Mouse (Mus musculus) gonadal fat pad, adult 2 months (tissue): ENCODE measurements around the gene Gipc1. TPM values are rescaled to one million over a fixed set of nuclear protein-coding genes. Genes with fewer than 3 reads are reported as not detected.

Experiments
- DNase-seq: peaks from one replicate; pipeline ENCODE4 v3.0.0-alpha.2; 2012; ENCODE audit warnings: low read depth
- polyA plus RNA-seq: library from polyadenylated mRNA; depleted of rRNA; stranded (reverse); fragments of >200 nt; gene quantifications from 2 replicates; pipeline ENCODE4 v1.2.3, GENCODE M21; 2012; rRNA removed

Gene Gipc1
- polyA plus RNA-seq: 95.2 and 110 TPM in 2 replicates

GRCm38 (mm10) chr8:83652030-83652743 lies at the start of gene Gipc1:
Gene Gipc1 (plus strand): TSS chr8:83652677.
- DNase-seq: peak; percentile 74

DNA sequence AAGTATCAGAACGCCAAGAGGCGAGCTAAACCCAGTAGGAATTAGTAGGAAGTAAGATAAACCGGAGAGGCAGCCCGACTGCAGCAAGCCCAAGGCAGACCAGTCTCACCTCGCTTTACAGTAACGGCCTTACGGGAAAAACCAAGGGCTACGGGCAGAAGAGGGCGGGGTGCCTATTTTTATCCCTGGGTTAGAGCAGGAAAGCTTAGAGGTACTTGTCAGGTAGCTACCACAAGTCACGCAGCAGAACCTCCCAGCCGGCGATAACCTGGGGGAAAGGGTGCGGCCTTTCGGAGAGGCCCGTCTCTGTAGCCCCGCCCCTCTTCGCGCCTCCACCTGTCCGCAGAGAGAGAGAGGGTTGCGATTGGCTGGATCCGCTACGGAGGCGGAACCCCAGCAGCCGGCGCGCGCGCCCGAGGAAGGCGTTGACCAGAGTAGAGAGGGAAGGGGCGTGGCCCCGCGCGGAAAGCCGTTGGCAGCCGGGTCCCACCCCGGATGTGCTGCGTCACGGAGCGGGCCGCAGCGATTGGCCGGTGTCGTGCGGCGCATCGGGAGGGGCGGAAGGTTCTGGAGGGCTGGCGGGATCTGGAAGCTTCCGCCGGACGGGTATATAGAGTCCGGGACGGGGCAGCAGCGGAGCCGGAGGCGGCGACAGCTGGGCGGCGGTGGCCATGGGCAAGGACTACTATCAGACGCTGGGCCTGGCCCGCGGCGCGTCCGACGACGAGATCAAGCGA lies 44.6 kb upstream of the Gipc1 start, which contains the start of the genes Tecr and Dnajb1:
TSS of gene Tecr (minus strand) at position 311 of the 737 bp plus-strand sequence.
TSS of gene Dnajb1 (plus strand) at position 533 of the 737 bp plus-strand sequence.
- DNase-seq: peak; percentile 89

DNA sequence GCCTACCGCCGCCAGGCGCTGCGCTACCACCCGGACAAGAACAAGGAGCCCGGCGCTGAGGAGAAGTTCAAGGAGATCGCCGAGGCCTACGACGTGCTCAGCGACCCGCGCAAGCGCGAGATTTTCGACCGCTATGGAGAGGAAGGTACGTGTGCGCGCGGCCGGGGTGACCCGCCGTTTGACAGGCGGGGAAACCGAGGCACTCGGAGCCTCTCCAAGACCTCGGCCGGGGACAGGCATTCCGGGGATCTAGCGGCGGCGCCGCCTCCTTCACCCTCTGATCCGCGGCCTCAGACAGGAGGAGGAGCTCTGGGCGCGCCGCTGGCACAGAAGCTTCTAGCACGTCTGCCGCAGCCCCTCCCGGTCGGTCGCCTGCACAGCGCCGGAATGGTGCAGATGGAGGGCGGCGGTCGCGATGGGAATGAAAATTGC lies 44.1 kb upstream of the Gipc1 start:
- no peak for DNase-seq

DNA sequence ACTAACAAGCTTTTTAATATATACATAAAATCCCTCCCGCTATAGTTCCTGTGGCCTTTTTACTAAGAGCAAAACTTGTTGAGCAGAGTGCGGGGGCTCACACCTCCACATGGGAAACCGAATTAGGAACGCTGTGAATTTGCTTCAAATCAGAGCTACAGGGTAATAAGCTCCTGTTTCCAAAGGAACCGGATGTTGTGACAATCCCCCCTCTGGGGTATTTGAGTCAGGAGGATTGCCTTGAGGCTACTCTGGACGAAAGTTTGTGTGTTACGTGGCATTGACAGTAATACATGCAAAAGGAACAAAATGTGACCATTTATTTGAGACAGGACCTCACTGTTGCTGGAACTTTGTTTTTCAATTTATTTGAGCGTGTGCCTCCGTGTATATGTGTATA lies 43.4 kb upstream of the Gipc1 start:
- DNase-seq: no peak

DNA sequence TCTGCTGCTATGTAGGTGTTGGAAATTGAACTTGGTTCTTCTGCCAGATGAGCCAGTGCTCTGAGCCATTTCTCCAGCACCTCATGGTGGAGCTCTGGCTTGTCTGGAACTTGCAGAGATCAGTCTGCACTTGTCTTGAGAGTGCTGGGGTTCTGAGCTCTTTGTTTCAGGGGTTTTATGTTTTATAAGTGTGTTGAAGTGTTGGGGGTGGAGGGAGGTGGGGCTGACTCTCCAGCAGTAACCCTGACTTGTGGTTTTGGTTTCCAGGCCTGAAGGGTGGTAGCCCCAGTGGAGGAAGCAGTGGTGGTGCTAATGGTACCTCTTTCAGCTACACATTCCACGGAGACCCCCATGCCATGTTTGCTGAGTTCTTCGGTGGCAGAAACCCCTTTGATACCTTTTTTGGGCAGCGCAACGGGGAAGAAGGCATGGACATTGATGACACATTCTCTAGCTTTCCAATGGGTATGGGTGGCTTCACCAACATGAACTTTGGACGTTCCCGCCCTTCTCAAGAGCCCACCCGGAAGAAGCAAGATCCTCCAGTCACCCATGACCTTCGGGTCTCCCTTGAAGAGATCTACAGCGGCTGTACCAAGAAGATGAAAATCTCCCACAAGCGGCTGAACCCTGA lies 42.8 kb upstream of the Gipc1 start:
- DNase-seq: no peak

- no peak for DNase-seq
These were observed 40.6 kb upstream of the Gipc1 start for GRCm38 (mm10) chr8:83611921-83612320.

DNA sequence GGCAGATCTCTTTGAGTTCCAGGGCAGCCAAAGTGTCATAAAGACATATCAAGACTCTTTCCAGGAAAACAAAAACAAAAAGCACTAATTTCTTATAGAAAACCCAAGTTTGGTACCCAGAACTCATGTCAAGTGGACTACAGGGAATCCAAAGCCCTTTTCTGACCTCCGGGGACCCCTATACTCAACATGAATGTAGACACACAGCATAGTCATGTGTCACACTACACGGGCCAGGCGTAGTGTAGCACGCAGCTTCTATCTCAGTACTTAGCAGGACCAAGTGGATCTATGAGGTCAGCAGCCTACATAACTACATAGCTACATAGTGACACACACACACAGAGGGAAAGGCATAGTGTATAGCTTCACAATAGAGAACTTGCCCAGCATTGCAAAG lies 38.8 kb upstream of the Gipc1 start:
- DNase-seq: no peak

- no peak for DNase-seq
These were observed 35.9 kb upstream of the Gipc1 start for GRCm38 (mm10) chr8:83616625-83617024.

- no peak for DNase-seq
These were observed 35.4 kb upstream of the Gipc1 start for GRCm38 (mm10) chr8:83617111-83617510.

- no peak for DNase-seq
These were observed 33.9 kb upstream of the Gipc1 start for GRCm38 (mm10) chr8:83618566-83618965.

DNA sequence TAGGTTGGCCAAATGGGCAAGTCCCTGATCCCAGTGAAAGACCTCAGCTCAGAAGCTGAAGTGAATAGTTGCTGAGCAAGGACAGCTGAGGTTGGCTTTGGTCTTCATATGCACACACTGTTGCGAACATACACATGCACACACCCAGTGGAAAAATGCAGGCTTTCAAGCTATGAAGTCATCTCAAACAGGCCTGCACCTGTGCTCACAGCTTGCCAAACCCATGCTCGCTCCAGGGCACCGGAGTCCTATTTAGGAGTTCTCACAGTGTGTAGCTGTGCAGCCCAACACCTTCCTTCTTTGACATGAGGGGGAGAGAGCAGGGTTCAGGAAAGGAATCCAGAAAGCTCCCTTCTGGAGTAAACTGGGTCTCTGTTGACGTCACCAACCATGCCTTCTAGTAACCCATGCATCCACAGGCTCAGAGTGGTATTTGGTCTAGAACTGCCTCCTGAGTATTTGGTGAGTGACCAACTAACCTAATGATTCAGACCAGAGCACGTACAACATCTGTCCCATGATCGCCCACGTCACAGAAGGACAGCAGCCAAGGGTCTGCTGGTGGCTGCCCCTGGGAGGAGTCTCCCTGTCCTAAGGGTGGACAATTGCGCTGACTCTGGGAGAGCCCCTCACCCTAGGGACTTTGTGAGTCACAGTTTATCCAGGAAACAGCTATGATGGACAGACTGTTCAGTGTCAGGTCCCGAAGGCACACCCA lies 32.8 kb upstream of the Gipc1 start:
- peak; percentile 83 for DNase-seq

DNA sequence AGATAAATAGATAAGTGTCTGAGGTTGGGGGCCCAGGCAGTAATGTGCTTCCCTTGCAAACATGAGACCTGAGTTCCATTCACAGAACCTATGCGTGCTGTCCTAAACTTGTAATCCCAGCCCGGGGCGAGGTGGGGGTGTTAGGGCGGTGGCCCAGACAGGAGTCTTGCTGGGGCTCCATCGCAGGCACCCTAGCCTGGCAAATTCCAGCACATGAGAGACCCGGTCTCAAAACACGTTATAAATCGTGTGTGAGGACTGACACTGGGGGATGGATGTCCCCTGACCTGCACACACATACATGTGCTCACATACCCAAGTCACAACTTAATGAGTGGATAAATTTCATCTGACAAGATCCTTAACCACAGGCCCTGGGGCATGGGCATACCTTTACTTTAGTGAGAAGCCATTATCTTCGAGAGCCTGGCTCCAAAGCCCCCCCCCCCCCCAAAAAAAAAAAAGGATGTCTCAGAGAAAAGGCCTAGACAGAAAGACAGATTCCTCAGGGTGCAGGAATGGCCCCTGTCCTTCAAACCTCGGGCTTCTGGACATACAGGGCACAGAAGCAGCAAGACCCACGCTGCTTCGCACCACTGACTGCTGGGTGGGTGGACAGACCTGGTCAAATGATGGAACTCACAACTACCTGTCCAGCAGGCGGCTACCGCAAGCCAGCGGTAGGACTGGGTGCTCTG lies 30.6 kb upstream of the Gipc1 start:
- DNase-seq: no peak

- DNase-seq: no peak
These were observed 30.0 kb upstream of the Gipc1 start for GRCm38 (mm10) chr8:83622389-83622989.

- no peak for DNase-seq
These were observed 28.9 kb upstream of the Gipc1 start for GRCm38 (mm10) chr8:83623549-83623948.

GRCm38 (mm10) chr8:83624739-83625138 lies 27.7 kb upstream of the Gipc1 start:
- DNase-seq: no peak

DNA sequence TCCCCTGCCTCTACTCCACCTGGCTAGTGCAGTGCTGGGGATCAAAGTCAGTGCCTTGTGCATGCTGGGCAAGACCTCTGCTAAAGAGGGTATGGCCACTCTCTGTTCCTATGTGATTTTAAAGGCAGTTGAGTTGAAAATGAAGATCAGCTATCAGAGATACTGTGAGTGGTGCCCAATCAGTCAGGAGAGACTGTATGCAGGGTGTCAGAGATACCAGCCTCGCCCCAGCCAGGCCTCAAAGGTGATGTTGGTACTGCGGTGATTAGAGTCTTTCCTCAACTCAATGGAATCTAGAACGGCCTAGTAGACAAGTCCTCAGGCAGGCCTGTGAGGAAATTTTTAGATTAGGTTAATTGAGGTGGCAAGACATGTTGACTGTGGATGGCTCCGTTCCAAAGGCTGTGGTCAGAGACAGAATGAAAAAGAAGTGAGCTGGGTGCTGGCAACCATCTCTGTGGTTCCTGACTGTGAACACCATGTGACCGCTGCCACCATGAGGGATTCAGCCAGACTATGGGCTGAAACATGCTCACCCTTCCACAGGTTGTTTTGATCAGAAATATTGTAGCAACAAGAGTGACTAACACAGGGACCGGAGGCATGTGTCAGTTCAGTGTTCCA lies 26.7 kb upstream of the Gipc1 start:
- no peak for DNase-seq

- DNase-seq: no peak
These were observed 20.3 kb upstream of the Gipc1 start for GRCm38 (mm10) chr8:83632083-83632707.

- DNase-seq: no peak
These were observed 13.6 kb upstream of the Gipc1 start for GRCm38 (mm10) chr8:83638856-83639255.

DNA sequence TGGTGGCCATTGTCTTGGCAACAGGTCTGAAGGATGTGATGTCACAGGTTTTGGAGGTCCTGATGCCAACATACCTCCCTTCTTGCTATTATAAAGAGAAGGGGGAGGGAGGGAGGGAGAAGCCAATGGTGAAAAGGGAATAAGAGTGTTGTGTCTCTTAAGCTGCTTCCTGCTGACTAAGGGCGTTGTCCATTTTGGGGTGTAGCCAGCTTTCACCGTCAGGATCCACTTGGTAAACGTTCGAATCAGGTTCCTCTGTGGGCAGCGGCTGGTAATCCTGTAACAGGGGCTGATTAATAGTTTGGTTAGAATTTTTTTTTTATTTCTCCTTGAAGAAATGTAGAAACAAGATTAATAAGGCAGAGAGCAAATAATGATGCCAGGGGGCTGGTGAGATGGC lies 12.8 kb upstream of the Gipc1 start:
- DNase-seq: no peak

DNA sequence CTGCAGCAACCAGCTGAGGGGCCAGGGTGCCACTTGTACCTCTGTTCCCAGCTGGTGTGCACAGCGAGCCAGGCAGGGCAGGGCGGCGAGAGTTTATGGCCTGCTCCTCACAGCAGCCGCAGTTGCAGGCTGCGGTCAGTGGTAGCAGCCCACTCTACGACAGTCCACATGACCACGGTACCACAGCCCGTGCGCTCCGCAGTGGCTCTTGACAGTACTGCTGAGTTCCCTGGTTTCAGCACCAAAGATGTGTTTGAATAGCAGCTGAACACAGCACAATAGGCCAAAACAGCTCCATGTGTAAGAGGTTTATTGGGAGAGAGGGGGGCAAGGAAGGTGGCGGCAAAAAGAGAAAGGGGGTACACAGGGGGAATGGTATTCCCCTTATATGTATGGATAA lies 5.0 kb upstream of the Gipc1 start:
- no peak for DNase-seq
